Mouse (Mus musculus): ENCODE results near the gene Stat3.

DNA sequence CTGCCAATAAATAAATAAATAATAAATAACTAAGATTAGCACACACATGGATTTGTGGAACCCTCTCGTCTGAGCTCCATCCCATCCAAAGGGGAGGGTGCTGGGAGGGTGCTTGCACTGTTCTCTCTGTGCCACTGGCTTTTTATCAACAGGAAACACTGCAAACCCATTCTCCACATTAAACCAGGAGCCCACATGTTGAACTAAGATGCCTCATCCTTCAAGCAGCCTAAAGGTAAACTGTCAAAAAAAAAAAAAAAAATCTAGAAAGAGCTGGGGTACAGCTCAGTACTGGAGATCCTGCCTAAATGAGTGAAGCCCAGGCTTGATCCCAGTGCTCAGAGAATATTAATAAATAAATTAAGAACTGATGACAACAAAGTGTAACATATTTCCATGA is 33.4 kb downstream of the Stat3 start:
- TF ChIP-seq GATA1 (IDR thresholded peaks at IDR 0.05; ENCODE audit: borderline replicate concordance, low read length) (no peak), FLI1 (IDR thresholded peaks at IDR 0.05; ENCODE audit: low read length) (no peak)

Data from megakaryocyte, embryonic 14.5 days (primary cell).